Mouse (Mus musculus): ENCODE measurements around the gene Fbxo17.
A peak's percentile ranks its signal among the peaks of the same experiment; 100 is the strongest.
"Not testable (repeated sequence)": the region's sequence is repeated elsewhere in the genome, so short reads cannot be mapped to it uniquely, and the experiment has no call there.

The Fbxo17 gene

GRCm38 (mm10) chr7:28716590-28717281, at the start of gene Fbxo17:
Gene Fbxo17 (plus strand): TSS chr7:28716804.
- DNase-seq, result peak; percentile 71 to 82

DNA sequence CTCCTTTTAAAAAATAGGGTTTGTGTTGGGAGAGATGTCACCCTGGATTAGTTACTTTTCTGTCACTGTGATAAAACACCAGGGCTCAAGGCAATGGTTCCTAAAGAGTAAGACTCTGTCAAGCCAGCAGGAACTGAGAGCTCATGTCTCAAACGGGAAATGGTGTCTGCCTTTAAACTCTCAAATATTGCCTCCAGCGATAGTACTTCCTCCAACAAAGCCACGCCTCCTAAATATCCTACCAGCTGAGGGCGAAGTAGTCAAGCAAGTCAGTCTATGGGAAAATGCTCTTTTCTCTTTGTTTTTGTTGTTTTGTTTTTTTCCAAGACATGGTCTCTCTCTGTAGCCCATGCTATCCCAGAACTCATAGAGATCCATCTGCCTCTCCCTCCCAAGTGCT, 45.4 kb upstream of the Fbxo17 start:
- no peak for DNase-seq

GRCm38 (mm10) chr7:28672276-28672675, 44.3 kb upstream of the Fbxo17 start:
- DNase-seq, result no peak

DNA sequence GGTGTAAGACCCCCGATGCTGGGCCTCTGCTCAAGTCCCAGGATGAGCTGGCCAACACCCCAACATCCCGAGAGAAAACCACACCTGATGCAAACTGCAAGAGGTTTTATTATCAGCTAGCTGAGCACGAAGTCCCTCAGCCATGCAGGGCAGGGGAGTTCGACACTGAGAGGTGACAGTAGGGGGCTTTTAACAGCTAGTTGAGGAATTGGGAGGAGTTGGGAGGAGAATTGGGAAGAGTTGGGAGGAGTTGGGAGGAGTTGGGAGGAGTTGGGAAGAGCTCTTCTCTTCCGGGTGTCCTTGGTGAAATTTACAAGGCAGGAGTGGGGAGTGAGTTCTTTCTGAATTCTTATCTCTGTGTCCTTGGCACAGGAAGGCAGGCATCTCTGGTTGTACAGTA, 43.8 kb upstream of the Fbxo17 start:
- DNase-seq, result not testable (repeated sequence)

- DNase-seq, result no peak
These were observed 41.6 kb upstream of the Fbxo17 start for GRCm38 (mm10) chr7:28674994-28675393.

DNA sequence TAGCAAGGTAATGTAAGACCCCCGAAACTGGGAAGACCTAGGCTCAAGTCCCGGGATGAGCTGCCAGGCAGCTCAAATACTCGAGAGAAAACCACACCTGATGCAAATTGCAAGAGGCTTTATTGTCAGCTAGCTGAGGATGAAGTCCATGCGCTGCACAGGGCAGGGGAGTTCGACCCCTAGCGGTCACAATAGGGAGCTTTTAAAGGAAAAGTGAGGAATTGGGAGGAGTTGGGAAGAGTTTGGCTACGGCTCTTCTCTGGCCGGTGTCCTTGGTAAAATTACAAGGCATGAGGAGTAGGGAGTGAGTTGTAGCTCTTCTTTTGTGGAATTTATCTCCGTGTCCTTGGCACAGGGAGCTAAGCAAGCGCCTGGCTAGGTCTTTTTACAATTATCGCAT, 40.9 kb upstream of the Fbxo17 start:
- DNase-seq, result peak; percentile 38 to 49

GRCm38 (mm10) chr7:28676811-28677541, 39.6 kb upstream of the Fbxo17 start:
- no peak for DNase-seq

GRCm38 (mm10) chr7:28677624-28678023, 39.0 kb upstream of the Fbxo17 start:
- DNase-seq, result no peak

DNA sequence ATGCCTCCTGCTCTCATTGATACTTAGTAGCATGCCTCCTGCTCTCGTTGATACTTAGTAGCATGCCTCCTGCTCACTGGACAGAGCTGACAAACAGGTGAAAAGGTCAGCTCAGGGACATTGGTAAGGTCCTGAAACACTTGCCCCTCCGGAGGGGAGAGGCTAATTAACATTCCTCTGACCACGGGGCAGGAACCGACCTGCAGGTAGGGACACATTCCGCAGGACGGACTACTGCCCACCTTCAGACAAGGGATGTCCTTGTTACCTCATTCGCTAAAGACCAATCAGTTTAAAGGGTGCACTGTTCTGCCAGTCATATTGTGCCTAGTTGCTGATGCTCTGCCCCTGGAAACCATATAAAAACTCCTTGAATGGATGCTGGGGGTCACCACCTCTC, 25.5 kb upstream of the Fbxo17 start:
- DNase-seq, result no peak

DNA sequence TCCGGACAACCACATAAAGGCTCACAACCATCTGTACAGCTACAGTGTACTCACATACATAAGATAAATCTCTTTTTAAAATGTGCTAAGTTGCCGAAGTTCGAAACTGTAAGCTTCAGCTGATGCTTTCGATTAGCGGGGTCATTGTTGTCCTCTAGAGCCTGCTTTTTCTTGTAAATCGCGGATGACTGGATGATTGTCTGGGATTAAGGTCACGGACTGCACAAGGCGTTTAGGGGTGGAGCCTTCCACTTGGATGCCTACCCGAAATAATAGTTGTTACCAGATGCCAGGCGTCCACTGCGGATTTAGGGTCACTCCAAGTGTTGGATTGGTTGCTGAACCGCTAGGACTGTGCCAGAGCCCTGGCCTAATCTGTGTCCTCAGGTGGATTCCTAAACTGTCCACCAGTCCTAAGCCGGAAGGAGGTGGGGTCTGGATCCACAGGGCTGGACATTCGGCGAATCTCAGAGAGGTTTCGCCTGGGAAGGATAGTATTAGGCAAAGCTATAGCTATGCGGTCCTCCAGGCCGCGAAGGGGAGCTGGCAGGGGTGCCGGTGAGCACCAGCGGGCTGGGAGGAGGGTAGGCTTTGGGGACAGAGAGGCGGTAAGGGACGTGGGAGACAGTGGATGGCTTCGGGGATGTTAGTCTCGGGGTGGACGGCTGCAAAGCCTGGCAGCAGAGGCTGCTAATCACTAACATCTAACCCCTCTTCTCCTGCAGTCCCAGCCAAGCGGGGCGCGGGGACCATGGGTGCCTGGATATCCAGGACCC, 23.9 kb upstream of the Fbxo17 start, which contains the start of gene Fbxo27:
Fbxo27 (plus strand) TSS at position 305 of the 776 bp plus-strand sequence.
- peak; percentile 48 to 56 for DNase-seq

GRCm38 (mm10) chr7:28693321-28693966, 23.2 kb upstream of the Fbxo17 start:
- peak; percentile 84 to 92 for DNase-seq

DNA sequence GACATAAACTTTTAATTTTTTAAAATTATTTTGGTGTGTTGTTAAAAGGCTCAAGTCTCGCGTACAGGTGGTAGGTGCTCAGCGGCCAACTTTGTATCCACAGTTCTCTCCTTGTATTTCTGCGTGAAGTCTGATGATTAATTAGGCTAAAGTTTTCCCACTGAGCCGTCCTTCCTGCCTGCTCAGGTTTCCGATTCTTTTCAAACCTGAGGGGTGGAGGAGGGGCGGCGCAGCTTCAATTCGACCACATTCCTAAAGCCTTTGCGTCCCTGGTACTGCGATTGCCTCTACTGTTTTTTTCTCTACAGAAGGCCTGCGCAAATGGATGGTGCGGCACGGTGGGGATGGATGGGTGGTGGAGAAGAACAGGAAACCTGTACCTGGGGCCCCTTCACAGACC, 22.2 kb upstream of the Fbxo17 start:
- DNase-seq, result peak; percentile 40 to 65

DNA sequence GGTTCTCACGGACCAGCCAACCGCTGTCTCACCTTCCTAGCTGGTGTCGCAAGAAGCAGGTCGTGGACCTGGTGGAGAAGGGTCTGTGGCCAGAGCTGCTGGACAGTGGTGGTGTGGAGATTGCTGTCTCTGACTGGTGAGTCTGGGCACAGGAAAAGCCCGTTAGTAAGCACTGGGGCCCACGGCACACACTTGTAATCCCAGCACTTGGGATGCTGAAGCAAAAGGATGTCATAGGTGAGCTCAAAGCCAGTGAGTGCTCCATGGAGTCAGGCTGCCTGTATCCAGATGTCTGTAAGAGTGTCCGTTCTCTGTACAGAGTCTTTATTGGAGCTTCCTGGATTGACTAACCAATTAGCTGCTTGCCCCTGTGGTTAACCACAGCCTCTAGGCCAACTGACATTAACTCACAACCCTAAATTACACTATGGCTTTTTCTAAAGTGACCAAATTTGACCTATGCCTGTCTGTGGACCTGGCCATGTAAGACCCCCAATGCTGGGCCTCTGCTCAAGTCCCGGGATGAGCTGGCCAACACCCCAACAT, 21.6 kb upstream of the Fbxo17 start:
- DNase-seq, result no peak

- no peak for DNase-seq
These were observed 19.3 kb upstream of the Fbxo17 start for GRCm38 (mm10) chr7:28697277-28697676.

DNA sequence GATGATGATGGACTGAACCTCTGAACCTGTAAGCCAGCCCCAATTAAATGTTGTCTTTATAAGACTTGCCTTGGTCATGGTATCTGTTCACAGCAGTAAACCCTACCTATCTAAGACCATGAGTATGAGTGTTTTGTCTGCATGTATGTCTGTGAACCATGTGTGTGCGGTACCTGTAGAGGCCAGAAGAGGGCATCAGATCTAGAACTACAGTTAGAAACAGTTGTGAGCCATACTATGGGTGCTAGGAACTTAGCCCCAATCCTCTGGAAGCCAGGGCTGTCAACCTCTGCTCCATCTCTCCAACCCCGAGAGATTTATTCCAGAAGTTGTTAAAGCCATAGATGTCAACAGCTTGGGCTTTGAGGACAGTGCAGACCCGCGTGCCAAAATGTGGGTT, 16.3 kb upstream of the Fbxo17 start:
- no peak for DNase-seq

GRCm38 (mm10) chr7:28701306-28701705, 15.3 kb upstream of the Fbxo17 start:
- not testable (repeated sequence) for DNase-seq

- DNase-seq, result no peak
These were observed 13.9 kb upstream of the Fbxo17 start for GRCm38 (mm10) chr7:28702601-28703143.

- no peak for DNase-seq
These were observed 7.2 kb upstream of the Fbxo17 start for GRCm38 (mm10) chr7:28709454-28709853.

GRCm38 (mm10) chr7:28710962-28711361, 5.6 kb upstream of the Fbxo17 start:
- no peak for DNase-seq

- no peak for DNase-seq
These were observed 1.9 kb upstream of the Fbxo17 start for GRCm38 (mm10) chr7:28714667-28715066.

DNA sequence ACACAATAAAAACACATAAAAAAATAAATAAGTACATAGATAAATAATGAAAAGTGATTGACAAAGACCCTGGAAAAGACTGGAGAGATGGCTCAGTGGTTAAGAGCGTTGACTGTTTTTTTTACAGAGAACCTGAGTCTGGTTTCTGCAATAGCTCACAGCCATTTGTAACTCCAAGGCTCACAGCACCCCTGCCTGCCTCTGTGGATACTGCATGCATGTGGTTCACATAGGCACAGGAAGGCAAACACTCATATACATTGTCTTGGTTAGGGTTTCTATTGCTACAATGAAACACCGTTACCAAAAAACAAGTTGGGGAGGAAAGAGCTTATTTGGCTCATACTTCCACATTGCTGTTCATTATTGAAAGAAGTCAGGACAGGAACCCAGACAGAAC, 1.0 kb upstream of the Fbxo17 start:
- peak in 1 of 2 experiments; percentile 23 for DNase-seq

DNA sequence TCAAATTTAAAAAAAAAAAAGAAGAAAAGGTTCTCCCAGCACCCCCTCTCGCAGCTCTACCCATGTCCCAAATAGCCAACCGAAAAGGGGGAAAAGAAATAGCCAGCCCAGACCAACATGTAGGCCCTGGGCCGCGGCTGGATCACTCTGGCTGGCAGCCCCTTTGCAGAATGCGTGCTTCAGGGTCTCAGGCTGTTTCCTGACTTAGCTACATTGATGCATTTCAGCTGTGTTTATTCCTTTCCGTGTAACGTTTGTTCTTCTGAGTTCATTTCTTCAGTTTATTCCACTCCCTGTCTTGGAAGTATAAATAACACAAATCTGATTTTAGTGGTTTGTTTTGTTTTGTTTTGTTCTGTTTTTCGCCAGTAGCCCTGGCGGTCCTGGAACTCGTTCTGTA, 1.1 kb downstream of the Fbxo17 start:
- peak; percentile 13 to 22 for DNase-seq
